Mouse (Mus musculus) urinary bladder, postnatal 36 days (tissue): Measurements from ENCODE around the gene Ccr5.
A peak's percentile ranks its signal among the peaks of the same experiment; 100 is the strongest.
"Not testable (repeated sequence)": the region's sequence is repeated elsewhere in the genome, so short reads cannot be mapped to it uniquely, and the experiment has no call there.

Source experiments
- DNase-seq, 2 experiments: peaks; one replicate each; pipeline ENCODE4 v3.0.0; 2022; ENCODE audit warnings: low spot score in 2 of 2, mixed read lengths in 1 of 2

Ccr5 gene

DNA sequence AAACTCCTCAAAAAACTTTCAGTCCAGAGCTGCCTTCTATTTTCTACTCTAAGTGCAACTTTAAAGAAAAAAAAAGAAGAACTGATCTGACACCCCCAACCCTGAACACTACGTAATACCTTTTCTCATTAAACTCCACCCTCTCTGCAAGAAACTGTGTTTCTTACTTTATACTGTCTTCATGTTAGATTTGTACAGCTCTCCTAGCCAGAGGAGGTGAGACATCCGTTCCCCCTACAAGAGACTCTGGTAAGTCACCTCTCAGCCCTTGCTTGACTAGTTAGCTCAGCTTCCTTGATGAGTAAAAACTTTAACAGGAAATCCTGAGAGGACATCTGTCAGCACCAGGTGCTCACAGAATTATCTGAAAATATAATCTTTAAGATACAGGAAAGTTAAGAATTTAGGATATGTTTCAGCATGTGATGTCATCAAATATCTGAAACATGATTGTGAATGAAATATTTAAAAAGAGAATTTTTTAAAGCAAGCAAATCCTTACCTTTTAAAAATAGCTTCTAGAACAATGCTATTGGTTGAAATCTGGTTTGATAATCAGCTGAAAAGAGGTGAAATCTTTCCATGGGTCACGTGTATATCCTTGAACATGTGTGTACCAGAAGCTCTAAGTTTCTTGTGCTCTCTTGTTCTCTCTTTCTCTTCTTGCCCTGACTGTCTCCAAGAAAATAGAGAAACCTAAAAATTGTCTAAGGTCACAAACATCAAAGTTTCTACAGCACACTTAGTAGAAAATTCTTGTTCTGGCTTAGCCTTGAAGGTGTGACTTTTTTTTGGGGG is at the start of gene Ccr5:
Gene Ccr5, plus strand, starts transcription at position 157 of the 798 bp plus-strand sequence.
- DNase-seq: no peak

GRCm38 (mm10) chr9:124079803-124080202 is 41.5 kb upstream of the Ccr5 start:
- no peak for DNase-seq

GRCm38 (mm10) chr9:124080471-124080870 is 40.9 kb upstream of the Ccr5 start:
- not testable (repeated sequence) for DNase-seq

- no peak for DNase-seq
Observed at GRCm38 (mm10) chr9:124090441-124090840, 30.9 kb upstream of the Ccr5 start.

GRCm38 (mm10) chr9:124099127-124099526 is 22.2 kb upstream of the Ccr5 start:
- no peak for DNase-seq

DNA sequence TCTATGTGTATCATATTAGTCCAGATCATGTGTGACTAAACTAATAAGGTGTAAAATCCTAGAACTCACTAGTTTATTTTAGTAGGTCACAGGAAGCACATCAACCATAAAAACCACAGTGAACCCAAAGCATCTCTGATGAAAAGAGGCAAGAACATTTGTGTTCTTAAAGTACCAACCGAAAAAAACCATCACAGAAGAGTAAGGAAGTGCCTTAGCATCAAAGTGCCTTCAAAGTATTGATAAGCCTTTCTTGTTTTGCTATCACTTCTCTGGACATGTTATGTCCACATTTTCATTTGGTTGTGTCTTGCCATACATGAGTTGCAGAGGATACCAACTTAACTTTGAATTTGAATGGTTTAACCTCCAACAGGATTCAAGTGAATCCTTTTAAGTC is 21.0 kb upstream of the Ccr5 start:
- DNase-seq: no peak

GRCm38 (mm10) chr9:124101723-124102122 is 19.6 kb upstream of the Ccr5 start, which contains the start of gene Ccr2:
Ccr2 (plus strand) TSS chr9:124101950.
- no peak for DNase-seq

DNA sequence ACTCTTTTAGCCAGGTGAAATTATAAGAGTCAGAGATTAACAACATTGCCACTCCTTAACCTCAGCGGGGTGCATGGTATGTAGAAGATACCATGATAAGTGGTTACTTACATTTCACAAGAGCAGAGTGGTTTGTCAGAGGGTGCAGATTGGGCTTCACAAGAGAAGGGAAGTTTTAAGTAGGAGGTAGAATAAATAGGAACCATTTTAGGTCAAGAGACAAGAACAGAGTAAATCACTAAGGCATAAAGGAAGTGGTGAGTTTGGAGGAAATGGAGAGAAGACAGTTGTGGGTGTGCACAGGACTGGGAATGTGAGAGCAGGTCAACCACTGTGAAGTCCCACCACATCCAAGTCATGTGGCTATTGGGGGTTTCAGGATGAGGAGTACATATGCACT is 18.1 kb upstream of the Ccr5 start:
- no peak for DNase-seq

GRCm38 (mm10) chr9:124105196-124105595 is 16.1 kb upstream of the Ccr5 start:
- DNase-seq: no peak

GRCm38 (mm10) chr9:124107232-124107631 is 14.1 kb upstream of the Ccr5 start:
- DNase-seq: no peak

DNA sequence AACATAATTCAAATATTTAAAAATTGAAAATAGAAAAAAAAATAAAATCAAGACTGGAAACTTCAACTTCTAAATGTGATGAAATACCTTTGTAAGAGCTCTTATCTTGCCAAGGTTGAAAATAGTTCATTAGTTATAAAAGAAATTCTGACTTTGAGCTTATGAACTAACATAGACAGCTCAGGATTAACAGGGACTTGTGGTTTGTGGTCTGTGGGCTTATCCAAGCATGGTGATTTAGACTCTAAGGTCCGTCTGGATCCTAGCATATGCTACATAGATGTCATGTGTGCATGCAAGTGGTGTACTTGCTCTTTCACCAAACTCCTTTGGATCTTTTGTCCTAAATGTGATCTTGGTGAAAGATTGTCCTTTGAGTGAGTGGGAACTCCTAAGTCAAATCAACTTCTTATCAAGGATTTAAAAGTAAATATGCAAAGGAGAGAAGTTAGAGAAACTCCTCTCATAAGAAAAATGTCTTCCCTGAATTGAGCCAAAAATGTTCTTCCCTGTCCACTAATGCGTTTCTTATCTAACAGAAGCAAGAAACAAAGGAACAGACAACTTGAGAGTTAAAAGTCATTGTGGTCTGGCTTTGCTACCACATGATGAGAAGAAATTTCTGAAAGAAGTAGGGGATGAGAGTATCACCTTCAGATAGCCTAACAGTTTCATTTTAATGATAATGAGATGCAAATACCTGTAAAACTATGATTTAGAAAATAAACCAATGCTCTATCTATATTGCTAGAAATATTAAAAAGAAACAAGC is 12.8 kb upstream of the Ccr5 start:
- no peak for DNase-seq

DNA sequence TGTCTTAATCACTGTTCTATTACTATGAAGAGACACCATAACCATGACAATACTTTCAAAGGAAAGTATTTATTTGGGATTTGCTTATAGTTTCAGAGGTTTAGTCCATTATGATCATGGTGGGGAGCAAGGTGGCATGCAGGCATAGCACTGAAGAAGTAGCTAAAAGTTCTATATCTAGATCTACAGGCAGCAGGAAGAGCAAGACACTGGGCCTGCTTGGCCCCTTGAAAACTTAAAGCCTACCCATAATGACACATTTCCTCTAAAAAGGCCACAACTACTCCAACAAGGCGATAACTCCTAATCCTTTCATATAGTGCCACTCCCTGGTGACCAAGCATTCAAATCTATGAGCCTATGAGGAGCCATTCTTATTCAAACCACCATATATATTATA is 9.3 kb upstream of the Ccr5 start:
- no peak for DNase-seq

- DNase-seq: no peak
Observed at GRCm38 (mm10) chr9:124112591-124113239, 8.6 kb upstream of the Ccr5 start.

DNA sequence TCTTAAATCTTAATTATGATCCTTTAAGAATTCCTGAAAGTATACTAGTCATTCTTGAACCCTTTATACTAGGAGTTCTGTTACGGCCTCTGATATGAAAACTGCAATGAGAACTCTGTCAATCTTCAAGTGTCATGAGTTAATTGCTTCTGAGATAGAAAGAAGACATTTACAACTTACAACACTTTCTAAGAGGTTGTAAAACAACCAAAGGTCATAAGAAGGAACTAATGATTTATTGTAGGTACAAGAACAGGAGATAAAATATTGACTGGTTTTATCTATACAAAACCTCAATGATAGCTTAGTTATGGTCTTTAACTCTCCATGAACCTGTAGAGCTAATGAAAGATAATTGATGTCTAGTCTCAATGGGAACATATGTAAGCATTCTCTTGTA is 7.6 kb upstream of the Ccr5 start:
- DNase-seq: no peak

GRCm38 (mm10) chr9:124118489-124118888 is 2.9 kb upstream of the Ccr5 start:
- peak in 1 of 2 experiments; percentile 17 for DNase-seq

DNA sequence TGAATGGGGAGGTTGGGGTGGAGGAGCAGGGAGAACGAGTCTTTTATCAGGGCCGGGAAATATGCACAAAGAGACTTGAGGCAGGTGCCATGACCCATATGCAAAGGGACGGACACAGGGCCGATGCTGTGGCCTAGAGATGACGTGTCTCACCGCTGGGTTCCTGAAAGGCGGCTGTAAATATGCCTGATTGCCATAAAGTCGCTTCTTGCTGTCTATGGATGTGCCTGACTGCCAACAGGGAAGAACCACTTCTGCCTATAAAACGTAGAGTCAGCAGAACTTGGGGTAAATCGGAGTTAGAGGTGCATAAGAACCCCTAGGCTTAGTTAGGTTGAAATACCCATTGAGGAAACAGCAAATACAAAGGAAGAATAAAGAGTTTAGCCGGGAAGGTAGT is 4.2 kb downstream of the Ccr5 start:
- no peak for DNase-seq

DNA sequence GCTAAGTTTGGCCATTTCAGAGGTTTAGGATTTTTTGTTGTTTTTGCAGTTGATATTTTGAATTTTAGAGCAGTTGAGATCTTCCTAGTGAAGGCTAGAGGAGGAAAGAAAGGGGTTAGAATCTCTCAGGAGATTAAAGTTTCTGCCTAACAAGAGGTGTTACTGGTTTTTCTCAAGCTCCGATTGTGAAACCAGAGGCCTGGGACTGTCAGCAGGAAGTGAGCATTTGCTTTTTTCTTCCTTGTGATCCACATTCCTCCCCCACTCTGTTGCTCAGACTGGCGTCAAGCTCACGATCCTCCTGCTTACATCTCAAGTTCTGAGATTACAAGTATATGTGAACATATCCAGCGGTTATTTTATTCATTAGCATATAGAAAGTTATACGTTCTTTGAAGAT is 5.0 kb downstream of the Ccr5 start:
- DNase-seq: peak in 1 of 2 experiments; percentile 29

DNA sequence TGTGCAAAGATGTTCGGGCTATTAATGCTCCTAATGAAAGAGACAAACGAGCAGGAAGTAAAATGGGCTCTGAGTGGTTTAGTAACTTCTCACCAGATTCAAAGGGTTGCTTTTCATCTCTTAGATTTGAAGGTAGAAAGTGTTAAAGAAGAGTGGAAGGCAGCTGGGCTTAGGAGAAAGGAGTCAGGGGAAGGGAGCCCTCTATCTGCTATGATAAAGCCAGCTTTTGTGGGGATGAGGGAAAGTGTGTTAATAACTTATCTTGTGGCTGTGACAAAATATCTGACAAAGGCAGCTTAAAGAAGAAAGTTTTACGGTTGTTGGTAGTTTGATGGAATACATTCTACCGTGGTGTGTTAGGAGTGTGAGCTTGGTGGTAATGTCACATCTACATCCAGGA is 6.1 kb downstream of the Ccr5 start:
- no peak for DNase-seq

DNA sequence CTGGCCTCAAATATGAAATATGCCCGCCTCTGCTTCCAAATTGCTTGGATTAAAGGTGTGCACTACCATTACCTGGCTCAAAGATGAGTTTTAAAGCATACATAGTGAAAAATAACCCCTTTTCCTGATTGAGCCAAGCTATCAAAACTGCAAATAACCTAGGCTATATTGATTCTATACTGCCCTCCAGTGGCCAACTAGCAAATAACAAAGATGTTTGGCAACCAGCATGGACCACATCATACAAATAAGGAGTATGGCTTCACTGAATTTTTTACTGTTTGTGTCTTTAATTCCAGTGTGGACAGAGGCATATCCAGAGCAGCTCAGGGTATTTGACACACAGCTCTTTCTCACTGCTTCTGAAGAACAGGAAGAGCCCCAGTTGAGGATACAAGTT is 7.0 kb downstream of the Ccr5 start:
- peak; percentile 19 to 35 for DNase-seq

- not testable (repeated sequence) for DNase-seq
Observed at GRCm38 (mm10) chr9:124132899-124133298, 11.6 kb downstream of the Ccr5 start.

- not testable (repeated sequence) for DNase-seq
Observed at GRCm38 (mm10) chr9:124134919-124135318, 13.6 kb downstream of the Ccr5 start.

DNA sequence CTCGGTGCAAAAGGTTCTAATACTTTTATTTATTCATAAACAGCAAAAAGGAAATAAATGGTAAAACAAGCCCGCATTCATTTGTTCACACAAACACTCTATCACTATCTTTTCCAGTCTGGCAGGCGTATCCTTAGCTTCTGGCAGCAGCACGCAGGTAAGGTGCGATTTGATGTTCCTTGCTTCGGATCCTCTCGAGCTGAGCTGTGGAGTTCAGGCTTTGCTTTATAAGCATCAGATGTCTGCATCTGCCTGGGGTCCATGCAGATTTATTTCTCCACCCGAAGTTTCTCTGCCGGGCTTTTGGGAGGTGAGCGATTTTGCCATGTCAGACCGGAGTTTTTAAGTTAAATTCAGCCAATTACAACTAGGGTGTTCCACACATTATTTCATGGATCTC is 16.3 kb downstream of the Ccr5 start:
- no peak for DNase-seq
